Mouse (Mus musculus): Measurements from ENCODE around the gene H2-T24. TPM values are rescaled to one million over a fixed set of nuclear protein-coding genes. Genes with fewer than 3 reads are reported as not detected.

The H2-T24 gene
- total RNA-seq, 2 experiments from 2014 or later, result 0.49 to 0.57 TPM

Small RNAs within 50 kb of the gene (microRNA-seq; reads per million reads assigned to microRNA genes)
- gene Mir877, result 619 reads per million, percentile 73 among the genes with 10 or more reads in this experiment

Other genes with a start within 250 kb of the H2-T24 start
- 1 to 10 TPM; 5.4 to 5.8 TPM for gene Ier3, start 198.9 kb downstream of the H2-T24 start, total RNA-seq (2021)
- 100 to 1,000 TPM; 171 to 178 TPM for gene Flot1, start 197.3 kb downstream of the H2-T24 start, total RNA-seq (2021)
- 1,000 to 10,000 TPM; 1,429 to 1,573 TPM for gene Tubb5, start 182.3 kb downstream of the H2-T24 start, total RNA-seq (2021)
- gene Mdc1, start 179.0 kb downstream of the H2-T24 start, total RNA-seq (2021), result 10 to 100 TPM; 12.5 to 19.1 TPM
- 10 to 100 TPM in 1 of 2 experiments, 1 to 10 TPM in 1; 6.0 to 11.8 TPM for gene Nrm, start 159.2 kb downstream of the H2-T24 start, total RNA-seq (2021)
- gene Ppp1r18, start 155.0 kb downstream of the H2-T24 start, total RNA-seq (2021), result 10 to 100 TPM; 20.6 to 23.6 TPM
- 10 to 100 TPM; 29.1 to 31.0 TPM for gene Dhx16, start 140.7 kb downstream of the H2-T24 start, total RNA-seq (2021)
- gene 2310061I04Rik, start 123.1 kb downstream of the H2-T24 start, total RNA-seq (2021), result 10 to 100 TPM; 61.5 to 72.4 TPM
- gene Atat1, start 110.5 kb downstream of the H2-T24 start, total RNA-seq (2021), result 100 to 1,000 TPM; 105 to 111 TPM
- 10 to 100 TPM; 50.4 to 52.0 TPM for gene Mrps18b, start 104.2 kb downstream of the H2-T24 start, total RNA-seq (2021)
- 10 to 100 TPM; 57.2 to 66.5 TPM for gene Ppp1r10, start 104.1 kb downstream of the H2-T24 start, total RNA-seq (2021)
- 10 to 100 TPM; 73.5 to 78.0 TPM for gene Abcf1, start 50.8 kb downstream of the H2-T24 start, total RNA-seq (2021)
- gene Gnl1, start 40.7 kb downstream of the H2-T24 start, total RNA-seq (2021), result 100 to 1,000 TPM; 133 to 141 TPM
- 10 to 100 TPM; 64.3 to 66.3 TPM for gene Prr3, start 40.3 kb downstream of the H2-T24 start, total RNA-seq (2021)
- gene H2-T23, start 12.3 kb upstream of the H2-T24 start, total RNA-seq (2021), result 1 to 10 TPM; 2.3 to 2.7 TPM
- gene H2-T22, start 22.2 kb upstream of the H2-T24 start, total RNA-seq (2021), result 1 to 10 TPM; 5.7 to 6.1 TPM
- not detected for gene Gm6034, start 22.4 kb upstream of the H2-T24 start, total RNA-seq (2021)
- gene Gm11127, start 37.8 kb upstream of the H2-T24 start, total RNA-seq (2021), result not detected
- not detected for gene Gm19684, start 101.1 kb upstream of the H2-T24 start, total RNA-seq (2021)
- not detected for gene Gm7030, start 108.9 kb upstream of the H2-T24 start, total RNA-seq (2021)
- gene Gm8909, start 148.0 kb upstream of the H2-T24 start, total RNA-seq (2021), result not detected
- not detected for gene H2-T3, start 169.7 kb upstream of the H2-T24 start, total RNA-seq (2021)
- 10 to 100 TPM; 43.0 to 51.8 TPM for gene Rpp21, start 237.5 kb upstream of the H2-T24 start, total RNA-seq (2021)

Data from left cerebral cortex, postnatal 10 days (tissue).